Mouse (Mus musculus): Measurements from ENCODE around the gene D130043K22Rik. TPM values are rescaled to one million over a fixed set of nuclear protein-coding genes. Genes with fewer than 3 reads are reported as not detected.

Gene D130043K22Rik
- polyA plus RNA-seq, 1 experiment from 2014 or later = 0.05 TPM

DNA sequence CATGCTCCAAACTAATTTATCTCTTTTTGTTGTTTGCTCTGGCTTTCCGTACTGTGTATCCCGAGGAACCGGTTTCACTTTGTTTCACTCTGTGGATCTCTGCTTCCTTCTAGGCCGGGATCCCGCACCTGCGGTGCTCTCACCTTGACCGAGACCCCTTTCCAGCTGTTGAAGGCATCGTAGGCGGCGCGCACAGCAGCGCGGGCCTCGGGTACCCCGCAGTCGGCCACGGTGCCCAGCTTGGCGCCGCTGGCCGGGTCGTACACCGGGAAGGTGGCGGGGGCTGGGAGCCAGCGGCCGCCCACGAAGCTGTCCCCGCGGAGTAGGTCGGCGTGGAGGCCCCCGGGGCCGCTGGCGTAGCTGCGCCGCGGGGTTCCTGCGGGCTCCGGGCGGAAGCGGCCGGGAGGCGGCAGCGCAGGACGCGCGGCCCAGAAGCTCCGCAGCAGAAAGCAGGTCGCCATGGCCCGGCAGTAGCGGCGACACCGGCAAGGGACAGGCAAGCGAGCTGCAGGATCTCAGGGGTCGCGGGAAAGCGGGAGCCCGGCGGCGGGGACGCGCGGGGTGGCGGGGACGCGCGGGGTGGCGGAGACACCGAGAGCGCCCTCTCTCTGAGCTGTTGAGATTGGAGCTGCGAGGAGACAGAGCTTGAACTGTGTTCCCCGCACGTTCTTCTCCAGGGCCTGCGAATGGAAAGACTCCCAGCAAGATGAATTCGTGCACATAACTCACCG, 92.3 kb downstream of the D130043K22Rik start, which contains the start of gene Aldh5a1:
TSS of gene Aldh5a1 (minus strand) at position 554 of the 731 bp plus-strand sequence.
- H3K4me2 ChIP-seq = peak within 1 kb of the TSS; percentile 82
- H3K4me3 ChIP-seq = peak within 1 kb of the TSS; percentile 94
- peaks cover 7% of the 10 kb centered on the region for H3K36me3 ChIP-seq
- no peaks in the 10 kb centered on the region for H3K9me3 ChIP-seq
- peaks cover 18% of the 10 kb centered on the region for H3K4me1 ChIP-seq
- H3K27ac ChIP-seq (replicated peaks) = peak within 1 kb of the TSS; percentile 77
- H3K9ac ChIP-seq = peak within 1 kb of the TSS; percentile 95
- H3K27me3 ChIP-seq (replicated peaks) = no peaks in the 10 kb centered on the region
- WGBS = under 1% methylated on average over 75 of the region's 75 CpGs
- ATAC-seq (ENCODE audit: extremely low read depth, insufficient number of reproducible peaks, low FRiP score, low TSS enrichment) = peak; percentile 54; the same call in 1 of the 2 replicates

DNA sequence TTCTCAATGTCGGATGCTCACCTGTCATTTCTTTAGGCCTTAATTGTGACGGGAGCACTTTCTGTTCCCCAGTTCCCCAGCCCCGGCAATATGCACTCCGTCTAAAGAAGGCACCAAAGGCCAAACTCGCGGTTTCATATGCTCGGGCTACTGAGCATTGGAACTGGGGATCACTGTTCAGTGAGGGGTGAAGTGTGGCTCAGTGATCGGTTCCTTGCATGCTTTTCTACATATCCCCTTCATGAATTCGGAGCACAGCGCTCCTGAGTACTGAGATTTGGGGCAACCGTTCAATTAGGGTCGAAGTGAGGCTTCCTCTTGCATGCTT, 92.9 kb downstream of the D130043K22Rik start:
- Histone ChIP-seq H3K27ac (replicated peaks) (peak overlapping the region; percentile 77; the same call in 1 of the 2 replicates), H3K4me3 (peak overlapping the region; percentile 94), H3K4me2 (peak overlapping the region; percentile 82), H3K36me3 (peaks cover 7% of the 10 kb centered on the region), H3K4me1 (peaks cover 18% of the 10 kb centered on the region), H3K27me3 (replicated peaks) (no peaks in the 10 kb centered on the region), H3K9me3 (no peaks in the 10 kb centered on the region), H3K9ac (peak overlapping the region; percentile 95)
- 16% methylated on average over 12 of the region's 12 CpGs for WGBS
- ATAC-seq (ENCODE audit: extremely low read depth, insufficient number of reproducible peaks, low FRiP score, low TSS enrichment) = no peak

DNA sequence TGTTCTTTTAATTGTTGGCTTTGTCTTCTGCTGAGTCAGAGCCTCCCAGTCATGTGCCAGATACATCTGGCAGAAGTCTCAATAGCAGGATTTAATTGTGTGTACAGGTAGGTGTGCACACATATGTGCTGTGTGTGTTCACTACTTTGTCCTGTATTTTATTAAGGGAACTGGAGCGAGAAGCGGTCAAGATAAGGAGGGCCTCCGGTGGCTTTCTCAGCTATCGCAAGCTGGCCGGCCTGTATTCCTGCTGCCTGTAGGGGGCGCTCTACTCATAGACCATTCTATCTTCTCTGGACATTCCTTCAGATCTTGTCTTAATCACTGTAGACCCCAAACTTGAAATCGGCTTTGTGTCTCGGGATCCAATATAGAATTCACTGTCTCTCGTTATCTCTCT, 93.7 kb downstream of the D130043K22Rik start:
- H3K9ac ChIP-seq = no peak overlapping the region
- ATAC-seq (ENCODE audit: extremely low read depth, insufficient number of reproducible peaks, low FRiP score, low TSS enrichment) = no peak
- H3K9me3 ChIP-seq = no peaks in the 10 kb centered on the region
- H3K4me3 ChIP-seq = no peak overlapping the region
- peaks cover 7% of the 10 kb centered on the region for H3K36me3 ChIP-seq
- peaks cover 18% of the 10 kb centered on the region for H3K4me1 ChIP-seq
- no peaks in the 10 kb centered on the region for H3K27me3 ChIP-seq (replicated peaks)
- WGBS = 13% methylated on average over 9 of the region's 9 CpGs
- H3K4me2 ChIP-seq = peak overlapping the region; percentile 24; the same call in 1 of the 2 replicates
- no peak overlapping the region for H3K27ac ChIP-seq (replicated peaks)

DNA sequence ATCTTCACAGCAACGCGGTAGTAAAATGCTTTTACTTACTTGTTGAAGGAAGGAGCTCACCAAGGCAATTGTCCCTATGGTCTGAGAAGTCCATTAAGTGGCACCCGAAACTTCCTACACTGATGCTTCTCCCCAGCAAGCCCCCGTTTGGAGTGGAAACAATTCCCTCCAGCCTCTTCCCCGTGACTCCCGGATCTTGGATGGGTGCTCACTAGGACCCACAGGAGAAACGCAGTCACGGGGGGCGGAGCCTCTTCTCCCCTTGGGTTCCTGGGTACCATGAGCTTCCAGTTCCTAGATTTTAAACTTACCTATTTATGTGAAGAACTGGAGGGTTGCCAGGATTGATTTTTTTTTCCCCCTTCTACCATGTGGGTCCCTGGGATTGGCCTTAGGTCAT, 94.5 kb downstream of the D130043K22Rik start:
- Histone ChIP-seq H3K27ac (replicated peaks) (no peak overlapping the region), H3K27me3 (replicated peaks) (no peaks in the 10 kb centered on the region), H3K4me1 (peaks cover 18% of the 10 kb centered on the region), H3K4me2 (no peak overlapping the region), H3K9ac (no peak overlapping the region), H3K36me3 (peaks cover 4% of the 10 kb centered on the region), H3K9me3 (no peaks in the 10 kb centered on the region), H3K4me3 (no peak overlapping the region)
- no peak for ATAC-seq (ENCODE audit: extremely low read depth, insufficient number of reproducible peaks, low FRiP score, low TSS enrichment)
- WGBS = 80% methylated on average over 9 of the region's 9 CpGs

DNA sequence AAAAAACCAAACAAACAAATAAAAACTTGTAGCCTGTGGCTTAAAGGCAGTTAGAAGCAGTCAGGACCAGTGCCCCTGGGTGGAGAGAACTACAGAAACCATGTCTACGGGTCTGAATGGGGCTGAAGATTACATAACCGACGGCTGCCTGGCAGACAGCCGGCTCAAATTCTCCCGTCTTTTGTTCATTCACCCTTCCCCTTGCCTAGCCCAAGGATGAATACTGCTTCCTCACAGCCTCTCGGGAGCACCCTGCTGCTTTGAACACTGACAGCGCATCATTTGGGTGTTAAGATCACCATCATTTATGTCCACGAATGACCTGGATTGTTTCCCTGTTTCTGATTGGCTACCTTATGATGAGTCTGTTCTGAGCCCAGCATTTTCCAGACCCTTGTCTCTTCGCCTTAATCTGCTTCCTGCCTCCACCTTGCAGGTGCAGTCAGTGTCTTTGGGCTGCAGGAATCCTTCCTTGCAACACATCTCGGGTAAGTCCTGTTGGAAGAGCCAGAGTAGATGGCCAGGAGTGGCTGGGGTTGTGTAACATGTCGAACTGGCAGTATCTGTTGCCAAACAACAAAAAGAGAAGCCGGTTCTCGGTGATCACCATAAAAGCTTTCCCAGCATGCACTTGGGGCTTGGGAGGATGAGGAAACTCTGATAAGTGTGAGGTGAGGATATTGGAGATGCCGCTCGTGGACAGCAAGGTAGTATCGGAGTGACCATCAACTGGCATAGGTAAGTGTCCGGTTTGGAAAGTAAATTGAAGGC, 97.8 kb downstream of the D130043K22Rik start, which contains the start of gene Gpld1:
TSS of gene Gpld1 (plus strand) at position 641 of the 771 bp plus-strand sequence.
- ATAC-seq (ENCODE audit: extremely low read depth, insufficient number of reproducible peaks, low FRiP score, low TSS enrichment) = no peak
- Histone ChIP-seq H3K27me3 (replicated peaks) (no peaks in the 10 kb centered on the region), H3K4me2 (no peak within 1 kb of the TSS), H3K9ac (no peak within 1 kb of the TSS), H3K4me3 (no peak within 1 kb of the TSS), H3K27ac (replicated peaks) (no peak within 1 kb of the TSS), H3K4me1 (peaks cover 11% of the 10 kb centered on the region), H3K36me3 (no peaks in the 10 kb centered on the region), H3K9me3 (no peaks in the 10 kb centered on the region)
- WGBS = 60% methylated on average over 17 of the region's 17 CpGs

DNA sequence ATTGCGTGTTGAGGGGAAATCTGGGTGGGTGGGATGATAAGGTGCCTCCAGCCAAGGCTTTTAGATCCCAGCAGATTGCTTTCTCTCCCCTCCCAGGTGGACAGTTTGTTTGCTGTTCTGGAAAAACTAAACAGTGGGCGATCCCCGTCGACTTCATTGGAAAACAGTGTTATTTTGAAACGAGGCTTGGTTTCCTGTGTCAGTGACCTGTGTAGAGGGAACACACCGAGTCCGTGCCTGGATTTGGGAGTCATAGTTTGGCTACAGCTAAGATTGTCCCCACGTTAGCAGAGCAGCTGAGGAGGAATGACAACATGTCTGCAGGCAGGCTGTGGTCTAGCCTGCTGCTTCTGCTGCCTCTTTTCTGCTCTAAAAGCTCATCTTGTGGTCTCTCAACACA, 98.4 kb downstream of the D130043K22Rik start:
- H3K27me3 ChIP-seq (replicated peaks) = no peaks in the 10 kb centered on the region
- no peaks in the 10 kb centered on the region for H3K9me3 ChIP-seq
- ATAC-seq (ENCODE audit: extremely low read depth, insufficient number of reproducible peaks, low FRiP score, low TSS enrichment) = no peak
- H3K9ac ChIP-seq = no peak overlapping the region
- no peak overlapping the region for H3K4me2 ChIP-seq
- H3K27ac ChIP-seq (replicated peaks) = no peak overlapping the region
- 75% methylated on average over 8 of the region's 8 CpGs for WGBS
- H3K36me3 ChIP-seq = no peaks in the 10 kb centered on the region
- no peak overlapping the region for H3K4me3 ChIP-seq
- H3K4me1 ChIP-seq = peaks cover 5% of the 10 kb centered on the region

DNA sequence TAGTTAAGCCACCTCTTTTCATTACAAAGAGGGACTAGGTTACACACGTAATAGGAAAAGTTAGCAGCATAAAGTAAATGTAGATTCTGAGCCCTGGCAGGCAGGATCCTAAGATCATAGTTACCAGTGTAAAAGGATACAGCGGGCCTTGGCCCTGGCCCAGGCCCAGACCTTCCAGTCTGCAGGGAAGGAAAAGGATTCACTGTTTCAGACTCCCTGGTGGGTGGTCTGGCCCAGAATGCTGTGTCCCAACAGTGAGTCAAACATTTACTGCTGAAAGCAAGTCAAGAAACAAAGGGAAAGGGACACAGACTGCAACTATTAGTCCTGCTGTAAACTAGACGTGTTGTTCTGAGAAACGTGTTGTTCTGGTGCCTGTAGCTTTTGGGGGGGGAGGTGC, 100.6 kb downstream of the D130043K22Rik start:
- Histone ChIP-seq H3K4me2 (no peak overlapping the region), H3K4me1 (no peaks in the 10 kb centered on the region), H3K9ac (no peak overlapping the region), H3K27ac (replicated peaks) (no peak overlapping the region), H3K9me3 (no peaks in the 10 kb centered on the region), H3K4me3 (no peak overlapping the region), H3K36me3 (no peaks in the 10 kb centered on the region), H3K27me3 (replicated peaks) (no peaks in the 10 kb centered on the region)
- ATAC-seq (ENCODE audit: extremely low read depth, insufficient number of reproducible peaks, low FRiP score, low TSS enrichment) = no peak
- WGBS = 35% methylated on average over 4 of the region's 4 CpGs

DNA sequence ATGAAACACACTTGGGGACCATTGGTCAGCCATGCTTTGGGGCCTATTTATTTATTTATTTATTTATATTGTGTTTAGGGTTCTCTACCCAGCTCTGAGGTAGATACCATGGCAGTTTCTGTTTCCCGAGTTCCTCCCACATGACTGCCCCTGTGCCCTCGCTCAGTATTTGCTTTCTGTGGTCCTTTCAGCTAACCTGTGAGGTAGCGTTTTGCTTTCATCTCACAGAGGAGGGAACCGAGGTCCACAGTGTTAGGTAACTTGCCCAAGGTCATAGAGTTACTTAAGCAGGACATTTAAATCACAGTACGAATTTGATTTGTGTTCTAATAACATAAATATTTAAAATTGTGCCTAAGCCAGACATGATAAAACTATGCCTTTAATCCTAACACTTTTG, 102.2 kb downstream of the D130043K22Rik start:
- no peak overlapping the region for H3K4me3 ChIP-seq
- no peak overlapping the region for H3K9ac ChIP-seq
- no peak for ATAC-seq (ENCODE audit: extremely low read depth, insufficient number of reproducible peaks, low FRiP score, low TSS enrichment)
- no peak overlapping the region for H3K4me2 ChIP-seq
- no peak overlapping the region for H3K27ac ChIP-seq (replicated peaks)
- 76% methylated on average over 5 of the region's 5 CpGs for WGBS
- H3K9me3 ChIP-seq = no peaks in the 10 kb centered on the region
- H3K36me3 ChIP-seq = no peaks in the 10 kb centered on the region
- no peaks in the 10 kb centered on the region for H3K27me3 ChIP-seq (replicated peaks)
- peaks cover 4% of the 10 kb centered on the region; the same call in 1 of the 2 replicates for H3K4me1 ChIP-seq

DNA sequence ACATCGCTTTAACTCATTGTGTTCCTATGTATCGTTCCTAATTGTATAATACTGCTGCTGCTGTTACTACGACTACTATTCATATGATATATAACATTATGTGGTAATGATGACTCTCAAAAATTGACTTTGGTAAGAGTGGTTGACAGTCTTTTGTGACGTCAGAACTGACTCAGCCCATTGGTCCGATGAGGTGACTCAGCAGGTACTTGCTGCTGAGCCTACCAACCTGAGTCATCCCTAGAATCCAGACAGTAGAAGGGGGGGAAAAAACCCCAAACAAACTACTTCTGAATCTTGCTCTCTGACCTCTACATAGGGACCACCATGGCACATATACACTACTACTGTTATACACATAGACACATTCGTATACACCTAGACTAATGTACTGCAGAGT, 103.9 kb downstream of the D130043K22Rik start:
- Histone ChIP-seq H3K27ac (replicated peaks) (no peak overlapping the region), H3K9ac (no peak overlapping the region), H3K4me3 (no peak overlapping the region), H3K27me3 (replicated peaks) (no peaks in the 10 kb centered on the region), H3K4me1 (peaks cover 9% of the 10 kb centered on the region; the same call in 1 of the 2 replicates), H3K36me3 (no peaks in the 10 kb centered on the region), H3K9me3 (no peaks in the 10 kb centered on the region), H3K4me2 (no peak overlapping the region)
- 81% methylated on average over 6 of the region's 6 CpGs for WGBS
- ATAC-seq (ENCODE audit: extremely low read depth, insufficient number of reproducible peaks, low FRiP score, low TSS enrichment) = no peak
